Mouse (Mus musculus): ENCODE measurements around the gene Gjc1. TPM values are rescaled to one million over a fixed set of nuclear protein-coding genes. Genes with fewer than 3 reads are reported as not detected.

The Gjc1 gene
- total RNA-seq (2022), result 10 to 100 TPM; 12.9 to 22.5 (median 17.7) TPM

DNA sequence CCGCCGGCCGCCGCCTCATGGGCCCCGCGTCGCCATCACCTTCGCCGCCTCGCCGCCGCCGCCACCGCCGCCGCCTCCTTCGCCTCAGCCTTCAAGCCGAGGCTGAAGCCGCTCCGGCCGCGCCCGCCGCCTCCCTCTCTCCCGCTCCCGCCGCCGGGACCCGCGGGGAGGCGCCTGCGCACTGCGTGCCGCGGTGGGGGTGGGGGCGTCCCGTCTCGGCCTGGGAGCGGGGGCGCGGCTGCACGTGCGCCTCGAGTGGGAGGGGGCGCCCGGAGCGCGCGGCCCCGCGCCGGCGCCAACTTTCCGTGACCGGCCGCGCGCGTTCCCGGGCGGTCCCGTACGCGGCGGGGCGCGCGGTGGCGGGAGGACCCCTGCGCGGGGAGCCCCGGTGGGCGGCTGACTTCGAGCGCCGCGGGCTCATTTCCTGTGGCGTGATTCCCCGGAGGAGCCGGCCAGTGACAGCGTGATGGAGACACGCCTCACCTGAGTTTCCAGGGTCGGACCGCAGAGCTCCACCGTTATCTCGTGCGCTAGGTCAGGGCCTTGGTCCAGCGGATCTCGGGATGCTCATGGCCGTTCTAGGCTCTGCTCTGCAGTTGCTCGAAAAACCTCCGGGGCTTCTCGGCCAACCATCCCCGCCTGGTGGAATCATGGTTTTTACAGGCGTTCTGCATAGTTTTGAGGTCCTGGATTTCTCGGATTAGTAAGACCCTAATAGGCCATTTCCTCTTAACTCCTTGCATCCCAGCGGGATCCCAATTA is at the start of gene Gjc1:
Gjc1 (minus strand) TSS at position 680 of the 762 bp plus-strand sequence.
- peak; percentile 35 for DNase-seq

- no peak for DNase-seq
These were observed 44.8 kb upstream of the Gjc1 start for GRCm38 (mm10) chr11:102864272-102864671.

GRCm38 (mm10) chr11:102859933-102860332 is 40.4 kb upstream of the Gjc1 start:
- DNase-seq, result no peak

GRCm38 (mm10) chr11:102858951-102859350 is 39.5 kb upstream of the Gjc1 start:
- DNase-seq, result no peak

DNA sequence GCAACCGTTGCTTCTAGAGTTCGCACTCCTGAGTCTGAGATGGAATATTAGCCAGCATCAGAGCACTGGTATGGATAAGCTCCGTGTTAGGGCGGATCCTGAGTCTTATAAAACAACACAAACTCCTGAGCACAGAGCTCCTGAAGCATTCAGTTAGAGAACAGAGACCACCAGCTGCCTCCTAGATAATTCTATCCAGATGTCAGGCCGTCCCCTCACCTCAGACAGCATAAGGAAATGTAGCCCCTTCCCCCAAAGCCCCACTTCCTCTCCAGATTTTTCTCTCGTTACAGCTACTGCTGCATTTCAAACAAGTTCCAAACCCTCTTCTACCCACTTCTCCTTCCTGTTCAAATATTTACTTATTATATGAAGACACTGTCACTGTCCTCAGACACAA is 36.4 kb upstream of the Gjc1 start:
- no peak for DNase-seq

DNA sequence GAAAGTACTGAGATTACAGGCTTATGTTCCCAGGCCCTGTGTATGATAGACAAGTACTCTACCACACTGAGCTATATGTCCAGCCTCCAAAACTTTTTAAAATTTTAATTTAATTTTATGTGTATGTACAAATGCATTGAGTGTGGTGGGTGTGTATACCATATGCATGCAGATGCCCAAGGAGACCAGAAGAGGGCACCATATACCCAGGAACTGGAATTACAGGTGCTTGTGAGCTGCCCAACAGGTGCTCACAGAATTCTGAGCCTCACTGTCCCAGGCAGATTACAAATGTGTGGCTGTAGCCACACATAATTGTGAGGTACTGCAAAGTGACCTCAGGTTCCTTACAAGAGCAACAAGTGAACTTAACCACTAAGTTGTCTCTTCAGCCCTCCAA is 34.3 kb upstream of the Gjc1 start:
- no peak for DNase-seq

DNA sequence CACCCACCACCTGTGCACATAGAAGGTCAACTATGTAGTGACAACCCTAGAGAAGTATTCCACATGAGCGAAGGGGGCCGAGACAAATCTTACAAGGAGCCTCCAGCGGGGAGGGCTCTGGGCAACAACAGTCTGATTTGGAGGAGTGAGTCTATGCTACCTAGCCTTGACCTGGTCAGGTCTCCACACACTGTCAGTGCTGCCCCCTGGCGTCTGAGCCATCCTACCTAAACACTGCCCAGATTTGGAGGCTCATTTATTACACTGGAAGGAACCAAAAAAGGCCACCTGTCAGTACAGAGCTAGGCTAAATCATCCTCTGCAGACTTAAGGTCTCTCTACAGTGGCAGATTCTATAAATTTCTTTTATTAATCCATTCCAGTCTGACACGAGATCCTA is 32.4 kb upstream of the Gjc1 start:
- peak; percentile 67 for DNase-seq

DNA sequence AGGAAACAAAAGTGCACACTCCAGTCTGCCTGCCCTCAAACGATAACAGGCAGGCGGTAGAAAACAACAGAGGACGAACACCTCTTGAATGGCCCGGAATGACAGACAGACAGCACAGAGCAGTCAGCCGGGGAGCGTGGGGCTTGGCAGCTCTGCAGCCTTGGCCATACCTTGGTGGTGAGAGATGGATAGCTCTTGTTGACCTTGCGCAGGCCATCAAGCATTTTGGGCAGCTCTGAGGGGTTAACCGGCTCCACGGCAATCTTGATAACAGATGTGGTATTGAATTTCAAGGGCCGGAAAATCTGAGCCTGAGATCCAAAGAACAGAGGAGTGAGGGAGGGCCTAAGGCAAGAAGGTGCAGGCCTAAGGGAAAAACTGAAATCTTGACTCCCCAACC is 26.4 kb upstream of the Gjc1 start:
- DNase-seq, result no peak

- no peak for DNase-seq
These were observed 19.2 kb upstream of the Gjc1 start for GRCm38 (mm10) chr11:102838616-102839150.

GRCm38 (mm10) chr11:102838126-102838525 is 18.6 kb upstream of the Gjc1 start:
- DNase-seq, result no peak

DNA sequence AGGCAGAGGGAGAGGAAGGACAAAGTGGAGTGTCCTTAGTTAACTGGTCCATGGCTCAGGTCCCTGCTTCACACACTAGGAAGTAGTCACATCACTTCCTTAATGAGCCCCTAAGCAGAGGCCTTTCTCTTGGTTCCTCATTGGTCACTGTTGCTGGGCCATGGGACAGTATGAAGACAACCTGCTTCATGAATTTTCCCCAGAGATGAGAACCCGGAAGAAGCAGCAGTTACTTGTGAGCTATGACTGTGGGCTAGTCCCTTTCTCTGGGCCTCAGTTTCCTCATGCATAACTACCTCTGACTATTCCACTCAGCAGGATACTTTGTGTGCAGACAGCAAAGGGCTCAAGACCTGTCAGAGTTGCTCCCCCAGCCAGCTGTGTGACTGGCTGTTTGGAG is 17.9 kb upstream of the Gjc1 start:
- no peak for DNase-seq

- no peak for DNase-seq
These were observed 16.6 kb upstream of the Gjc1 start for GRCm38 (mm10) chr11:102836146-102836545.

DNA sequence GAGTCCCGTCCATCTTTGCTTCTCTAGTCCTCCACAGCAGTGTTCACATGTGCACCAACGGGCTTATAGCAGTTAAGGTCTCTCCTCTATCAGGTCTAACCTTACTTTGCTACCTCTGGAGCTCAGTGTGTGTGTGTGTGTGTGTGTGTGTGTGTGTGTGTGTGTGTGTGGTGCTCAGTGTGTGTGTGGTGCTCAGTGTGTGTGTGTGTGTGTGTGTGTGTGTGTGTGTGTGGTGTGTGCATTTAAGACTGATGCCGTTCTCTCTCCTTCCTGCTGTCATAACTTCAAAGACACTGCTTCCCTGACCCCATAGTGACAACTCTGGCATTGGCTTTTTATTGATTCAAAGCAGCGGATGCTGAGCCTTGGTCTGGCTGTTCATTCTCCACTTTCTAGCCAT is 16.0 kb upstream of the Gjc1 start, which contains the start of gene Higd1b:
Higd1b (plus strand) TSS at position 301 of the 400 bp plus-strand sequence.
- DNase-seq, result no peak

DNA sequence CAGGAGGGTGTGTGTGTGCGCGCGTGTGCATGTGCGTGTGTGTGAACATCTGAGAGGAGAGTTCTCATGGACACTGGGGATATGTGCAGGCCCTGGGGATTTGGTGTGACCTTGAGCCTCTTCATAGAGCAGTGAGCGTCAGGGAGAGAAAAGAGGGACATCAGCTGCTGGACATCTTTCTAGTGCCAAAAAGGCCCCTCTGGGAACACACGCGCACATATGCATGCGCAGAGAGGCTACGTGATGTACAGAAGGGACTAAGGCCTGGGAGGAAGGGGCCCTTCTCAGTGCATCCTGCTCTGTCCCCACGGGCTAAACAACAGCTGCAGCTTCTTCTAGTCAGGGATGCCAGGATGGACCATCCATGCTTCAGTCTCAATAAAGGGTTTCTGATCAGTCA is 14.7 kb upstream of the Gjc1 start:
- DNase-seq, result no peak

GRCm38 (mm10) chr11:102832700-102833297 is 13.3 kb upstream of the Gjc1 start:
- DNase-seq, result no peak

- DNase-seq, result peak; percentile 63
These were observed 10.8 kb upstream of the Gjc1 start for GRCm38 (mm10) chr11:102830276-102830675.

DNA sequence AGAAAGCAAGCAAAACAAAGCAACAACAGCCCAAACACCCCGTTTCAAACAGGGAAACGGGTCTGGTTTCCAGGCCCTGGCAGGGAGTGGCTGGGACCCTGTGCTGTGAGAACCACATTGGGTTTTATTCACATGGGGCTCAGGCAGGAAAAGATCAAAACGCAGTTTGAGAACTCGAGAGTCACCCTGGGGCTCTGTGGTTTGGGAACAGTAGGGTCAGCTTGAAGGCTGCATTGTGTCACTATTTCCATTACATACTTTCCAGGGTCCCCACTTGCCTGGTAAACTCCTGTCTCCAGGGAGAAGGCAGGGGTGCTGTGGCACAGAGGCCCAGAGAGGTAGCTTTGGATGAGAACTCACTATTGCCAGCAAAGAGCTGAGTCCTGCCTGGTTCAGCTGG is 7.6 kb upstream of the Gjc1 start:
- no peak for DNase-seq

DNA sequence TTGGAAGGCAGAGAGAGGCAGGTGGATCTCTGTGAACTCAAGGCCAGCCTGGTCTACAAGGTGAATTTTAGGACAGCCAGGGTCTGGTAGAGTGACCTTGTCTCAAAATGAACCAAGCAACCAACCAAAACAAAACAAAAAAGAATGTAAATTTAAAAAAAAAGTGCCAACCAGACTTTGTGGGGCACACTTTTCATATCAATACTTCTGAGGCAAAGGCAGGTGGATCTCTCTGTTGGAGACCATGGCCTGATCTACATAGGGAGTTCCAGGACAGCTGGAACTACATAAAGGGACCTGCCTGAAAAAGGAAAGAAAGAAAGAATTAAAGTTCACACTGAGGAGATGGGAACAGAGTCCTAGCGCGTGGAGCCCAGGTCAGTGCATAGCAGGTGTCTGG is 7.0 kb upstream of the Gjc1 start:
- DNase-seq, result no peak

DNA sequence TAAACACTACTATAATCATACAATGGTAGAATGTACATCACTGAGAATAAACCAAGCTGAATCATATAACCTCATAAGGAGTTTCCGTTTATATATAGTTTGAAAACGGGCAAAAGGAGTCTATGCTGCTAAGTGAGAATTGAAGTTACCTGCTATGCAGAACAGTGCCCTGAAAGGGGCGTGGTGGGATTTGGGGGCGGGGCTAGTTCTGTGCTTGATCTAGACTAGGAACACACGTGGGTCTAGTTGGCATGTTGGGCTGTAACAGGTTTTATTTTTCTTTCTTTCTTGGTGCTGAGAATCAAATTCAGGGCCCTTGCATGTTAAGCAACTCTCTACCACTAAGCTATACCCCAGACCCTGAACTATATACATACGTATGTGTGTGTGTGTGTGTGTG is 1.7 kb upstream of the Gjc1 start:
- DNase-seq, result no peak

DNA sequence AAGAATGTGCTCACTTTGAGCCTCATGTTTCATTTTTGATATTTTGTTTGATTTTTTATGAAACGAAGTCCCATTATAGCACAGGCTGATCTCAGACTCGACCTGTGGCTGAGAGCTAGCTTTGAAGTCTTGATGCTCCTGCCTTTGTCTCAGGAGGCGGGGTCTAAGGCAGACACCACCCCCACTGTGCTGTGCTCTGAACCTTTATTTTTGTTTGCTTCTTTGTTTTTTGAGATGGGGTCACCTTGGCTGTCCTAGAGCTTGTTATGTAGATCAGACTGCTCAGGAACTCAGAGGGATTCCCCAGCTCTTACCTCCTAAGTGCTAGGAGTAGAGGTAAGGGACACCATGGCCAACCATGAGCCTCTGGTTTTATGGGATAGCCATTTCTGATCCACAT is 932 bp upstream of the Gjc1 start:
- no peak for DNase-seq

DNA sequence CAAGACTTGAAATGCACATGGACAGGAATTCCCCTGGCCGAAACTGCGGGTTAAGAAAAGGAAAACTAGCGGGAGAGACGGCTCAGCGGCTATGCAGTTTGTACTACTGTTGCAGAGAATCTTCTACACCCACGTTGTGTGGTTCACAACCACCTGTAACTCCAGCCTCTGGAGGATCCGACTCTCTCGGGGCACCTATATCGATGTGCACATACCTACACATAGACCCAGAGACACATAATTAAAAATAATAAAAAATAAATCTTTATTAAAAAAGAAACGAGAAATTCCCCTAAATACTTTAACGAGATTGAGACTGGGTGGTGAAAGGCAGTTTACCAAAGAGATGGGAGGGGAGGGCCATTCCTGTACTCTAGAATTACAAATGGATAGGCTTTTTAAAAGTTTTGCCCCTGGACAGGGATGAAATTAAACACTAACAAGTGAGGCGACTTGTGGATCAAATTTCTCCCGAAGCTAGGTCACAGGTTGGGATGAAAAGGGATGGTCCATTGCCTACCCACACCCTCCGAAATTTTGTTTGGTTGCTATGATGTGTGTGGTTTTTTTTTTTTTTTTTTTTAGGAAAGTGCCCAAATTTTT is 384 bp upstream of the Gjc1 start:
- DNase-seq, result no peak

DNA sequence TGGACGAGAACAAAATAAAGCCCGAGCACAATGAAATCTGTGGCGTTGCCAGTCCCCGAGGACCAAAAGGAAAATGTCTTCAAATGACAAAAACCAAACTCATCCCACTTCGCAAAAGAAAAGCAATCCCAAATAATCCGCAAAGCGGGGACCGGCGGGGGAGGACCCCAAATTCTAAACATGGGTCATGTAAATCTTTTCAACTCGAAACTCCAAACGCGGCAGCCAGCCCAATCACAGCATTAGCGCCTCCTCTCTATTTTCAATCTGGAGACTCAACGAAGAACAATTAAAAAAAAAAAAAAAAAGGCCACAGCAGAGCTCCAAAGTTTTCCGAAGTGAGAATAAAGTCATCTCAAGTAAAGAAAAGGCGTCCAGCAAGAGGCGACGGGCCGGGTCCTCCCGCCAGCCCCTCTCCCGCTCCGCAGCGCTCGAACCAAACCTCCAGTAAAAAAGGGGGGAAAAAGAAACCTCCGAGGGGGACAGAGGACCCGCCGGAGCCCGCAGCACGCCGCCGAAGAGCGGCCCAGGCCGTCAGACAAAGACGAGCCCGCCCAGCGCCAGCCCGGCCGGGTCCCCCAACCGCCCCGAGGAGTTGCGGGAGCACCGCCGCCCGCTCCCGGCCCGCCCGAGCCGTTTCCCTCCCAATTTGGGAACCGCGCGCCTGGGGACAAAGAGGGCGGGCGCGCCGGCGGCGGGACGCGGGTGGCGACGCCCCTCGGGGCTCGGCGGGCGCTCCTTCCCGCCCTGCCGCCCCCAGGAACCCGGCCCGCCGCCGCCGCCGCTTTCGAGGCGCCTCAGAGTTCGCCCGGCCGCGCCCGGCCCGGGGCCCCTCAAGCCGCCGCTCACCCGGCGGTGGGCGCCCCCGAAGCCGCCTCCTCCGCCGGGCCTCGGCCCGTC is 1.1 kb downstream of the Gjc1 start:
- DNase-seq, result no peak

DNA sequence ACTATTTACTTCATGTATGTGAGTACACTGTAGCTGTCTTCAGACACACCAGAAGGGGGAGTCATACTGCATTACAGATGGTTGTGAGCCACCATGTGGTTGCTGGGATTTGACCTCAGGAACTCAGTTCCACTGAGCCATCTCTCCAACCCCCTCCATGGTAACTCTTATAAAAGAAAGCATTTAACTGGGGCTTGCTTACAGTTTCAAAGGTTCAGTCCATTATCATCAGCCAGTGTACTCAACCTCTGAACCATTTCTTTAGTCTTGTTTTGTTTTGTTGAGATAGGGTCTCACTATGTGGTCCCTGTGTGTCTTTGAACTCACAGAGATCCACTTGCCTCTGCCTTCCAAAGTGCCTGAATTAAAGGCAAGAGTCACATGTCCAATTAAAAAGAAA is 4.6 kb downstream of the Gjc1 start:
- no peak for DNase-seq

All from adrenal gland, adult 8-10 months (tissue).